Mouse (Mus musculus): ENCODE measurements around the gene P4hb.

DNA sequence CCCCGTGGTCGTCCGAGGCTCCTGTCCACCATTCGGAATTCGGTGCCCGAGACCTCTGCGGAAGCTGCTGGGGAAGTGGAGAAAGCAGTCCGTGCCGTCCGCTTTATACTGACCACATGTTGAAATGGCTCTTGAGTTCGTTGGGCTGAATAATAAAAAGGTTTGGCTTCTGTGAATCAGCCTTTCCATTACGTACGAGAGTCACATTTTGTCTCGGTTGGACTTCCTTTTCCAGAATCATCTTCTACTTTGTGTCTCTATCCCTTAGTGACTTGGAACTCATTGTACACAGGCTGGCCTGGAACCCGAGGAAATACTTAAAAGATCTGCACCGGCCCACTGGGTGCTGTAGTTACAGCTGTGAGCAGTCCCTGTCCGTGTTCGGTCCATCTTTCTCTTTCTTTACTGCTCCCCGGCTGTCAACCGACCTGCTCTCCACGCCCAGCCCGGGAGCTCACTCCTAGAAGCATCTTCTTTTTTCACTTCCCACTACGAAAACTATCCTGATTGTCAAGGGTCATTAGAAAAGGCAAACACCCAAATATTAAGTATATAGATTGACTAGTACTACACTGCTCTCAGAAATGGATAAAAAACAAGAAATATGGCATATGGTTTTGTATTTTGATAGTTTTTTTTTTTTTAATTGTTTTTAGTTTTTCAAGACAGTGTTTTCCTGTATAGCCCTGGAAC lies 678 bp upstream of the P4hb start:
- TF ChIP-seq CTCF (IDR thresholded peaks at IDR 0.05; ENCODE audit: borderline replicate concordance, insufficient read depth, low read depth, low read length) (no peak), POLR2A (IDR thresholded peaks at IDR 0.05; ENCODE audit: borderline replicate concordance, insufficient read depth, low read length) (no peak)

All from cerebellum, adult 2 months (tissue).